21 mouse cellular contexts compared by ENCODE assay signal in genomic region chr10:19567481-19567880, GRCm38 (mm10). TPM values are rescaled to one million over a fixed set of nuclear protein-coding genes. Genes with fewer than 3 reads are reported as not detected.
"Had no signal": no experiment of that assay in that cellular context is flagged by ENCODE, and none has a peak within 500 bp of the region (broad histone marks: within the 10 kb centered on the region; RNA-seq: fewer than 3 reads in every experiment).

No protein-coding gene starts in this region.

- H3K9me3 ChIP-seq: lung, embryonic 15.5 days; megakaryocyte, embryonic 14.5 days; midbrain, embryonic 15.5 days; neural tube, embryonic 12.5 days; stomach, embryonic 15.5 days had no signal

- ATAC-seq: lung, postnatal 0 days; midbrain, embryonic 13.5 days; midbrain, embryonic 15.5 days had no signal

- H3K9ac ChIP-seq: lung, embryonic 15.5 days; midbrain, embryonic 13.5 days; midbrain, embryonic 15.5 days; neural tube, embryonic 12.5 days; stomach, embryonic 15.5 days had no signal

- H3K4me1 ChIP-seq: lung, embryonic 15.5 days; midbrain, embryonic 13.5 days; midbrain, embryonic 15.5 days; neural tube, embryonic 12.5 days; stomach, embryonic 15.5 days had no signal

- H3K36me3 ChIP-seq: lung, embryonic 15.5 days; midbrain, embryonic 13.5 days; midbrain, embryonic 15.5 days; neural tube, embryonic 12.5 days; stomach, embryonic 15.5 days had no signal

- H3K27me3 ChIP-seq: lung, embryonic 15.5 days; megakaryocyte, embryonic 14.5 days; midbrain, embryonic 13.5 days; midbrain, embryonic 15.5 days; neural tube, embryonic 12.5 days; stomach, embryonic 15.5 days had no signal

- H3K4me3 ChIP-seq: lung, embryonic 15.5 days; megakaryocyte, embryonic 14.5 days; midbrain, embryonic 13.5 days; midbrain, embryonic 15.5 days; neural tube, embryonic 12.5 days; stomach, embryonic 15.5 days had no signal

- DNase-seq: lung, adult 2 months; lung, postnatal 14 days; lung, postnatal 36 days; right cerebral cortex, postnatal 14 days; thymus, adult 2 months; thymus, postnatal 25 days; thymus, postnatal 4 days had no signal

- H3K27ac ChIP-seq: lung, embryonic 15.5 days; macrophage; midbrain, embryonic 13.5 days; midbrain, embryonic 15.5 days; neural tube, embryonic 12.5 days; stomach, embryonic 15.5 days; stomach, postnatal 0 days had no signal

- H3K4me2 ChIP-seq: lung, embryonic 15.5 days; midbrain, embryonic 11.5 days; midbrain, embryonic 13.5 days; midbrain, embryonic 15.5 days; neural tube, embryonic 12.5 days; stomach, embryonic 15.5 days had no signal

RNA-seq across cellular contexts. Expression of gene Il22ra2, which starts 54.3 kb away (rescaled TPM):
- total RNA-seq: midbrain, postnatal 0 days had no signal
- polyA plus RNA-seq: macrophage; midbrain, embryonic 11.5 days; midbrain, embryonic 13.5 days; midbrain, embryonic 15.5 days; midbrain, postnatal 0 days; neural tube, embryonic 12.5 days; neural tube, embryonic 14.5 days; stomach, postnatal 0 days; testis, adult 2 months; thymus, adult 2 months; urinary bladder, adult 2 months had no signal
